Mouse (Mus musculus): Measurements from ENCODE around the gene Btbd35f6. TPM values are rescaled to one million over a fixed set of nuclear protein-coding genes. Genes with fewer than 3 reads are reported as not detected.
"Not testable (repeated sequence)": the region's sequence is repeated elsewhere in the genome, so short reads cannot be mapped to it uniquely, and the experiment has no call there.

Btbd35f6 gene
- not detected in 2 replicates for polyA plus RNA-seq (2015; fragmentation: Nextera tagmentation; extraction: Ambion mirVana)

- not testable (repeated sequence) for H3K9me3 ChIP-seq; H3K4me2 ChIP-seq (replicated peaks); H3K4me1 ChIP-seq; ATAC-seq (ENCODE audit: low FRiP score, low read depth); H3K27ac ChIP-seq; H3K9ac ChIP-seq; H3K36me3 ChIP-seq; H3K27me3 ChIP-seq; H3K4me3 ChIP-seq
- 67% methylated on average over 1 of the region's 4 CpGs for WGBS
These were observed at the start of gene Btbd35f6 for GRCm38 (mm10) chrX:33956440-33956839. TSS of gene Btbd35f6 (minus strand) at chrX:33956540.

GRCm38 (mm10) chrX:33986716-33987115, 30.4 kb upstream of the Btbd35f6 start, which contains the start of gene Gm21870:
TSS of gene Gm21870 (minus strand) at chrX:33986816.
- H3K4me3 ChIP-seq; H3K9me3 ChIP-seq; H3K9ac ChIP-seq; H3K4me1 ChIP-seq; H3K27me3 ChIP-seq; H3K36me3 ChIP-seq; H3K27ac ChIP-seq; ATAC-seq (ENCODE audit: low FRiP score, low read depth); H3K4me2 ChIP-seq (replicated peaks): not testable (repeated sequence)

GRCm38 (mm10) chrX:33930216-33930615, 26.1 kb downstream of the Btbd35f6 start:
- H3K9me3 ChIP-seq: peaks cover 22% of the 10 kb centered on the region
- not testable (repeated sequence) for H3K4me3 ChIP-seq; H3K4me2 ChIP-seq (replicated peaks); H3K4me1 ChIP-seq; H3K27me3 ChIP-seq; H3K9ac ChIP-seq; ATAC-seq (ENCODE audit: low FRiP score, low read depth); H3K36me3 ChIP-seq; H3K27ac ChIP-seq
- no CpG with 5 or more reads among the region's 1 CpGs for WGBS

- peaks cover 22% of the 10 kb centered on the region for H3K9me3 ChIP-seq
- H3K36me3 ChIP-seq; H3K27me3 ChIP-seq; H3K27ac ChIP-seq; H3K9ac ChIP-seq; H3K4me1 ChIP-seq; H3K4me3 ChIP-seq; H3K4me2 ChIP-seq (replicated peaks); ATAC-seq (ENCODE audit: low FRiP score, low read depth): not testable (repeated sequence)
- WGBS: 84% methylated on average over 4 of the region's 4 CpGs
These were observed 28.1 kb downstream of the Btbd35f6 start for GRCm38 (mm10) chrX:33928225-33928624.

- not testable (repeated sequence) for H3K27me3 ChIP-seq; H3K27ac ChIP-seq; H3K4me1 ChIP-seq; H3K4me3 ChIP-seq; H3K36me3 ChIP-seq; H3K9ac ChIP-seq; H3K4me2 ChIP-seq (replicated peaks); ATAC-seq (ENCODE audit: low FRiP score, low read depth)
- H3K9me3 ChIP-seq: peaks cover 31% of the 10 kb centered on the region
- no CpG with 5 or more reads among the region's 1 CpGs for WGBS
These were observed 30.0 kb downstream of the Btbd35f6 start for GRCm38 (mm10) chrX:33926344-33926743.

- peaks cover 28% of the 10 kb centered on the region; the same call in 1 of the 2 replicates for H3K9me3 ChIP-seq
- H3K4me2 ChIP-seq (replicated peaks); H3K27ac ChIP-seq; H3K9ac ChIP-seq; H3K4me1 ChIP-seq; H3K27me3 ChIP-seq; H3K4me3 ChIP-seq; H3K36me3 ChIP-seq; ATAC-seq (ENCODE audit: low FRiP score, low read depth): not testable (repeated sequence)
- 87% methylated on average over 2 of the region's 2 CpGs for WGBS
These were observed 30.9 kb downstream of the Btbd35f6 start for GRCm38 (mm10) chrX:33925420-33925819.

Other genes starting within 250 kb of the Btbd35f6 start
- gene Gm21870, start 30.3 kb upstream of the Btbd35f6 start, polyA plus RNA-seq (2015; fragmentation: Nextera tagmentation; extraction: Ambion mirVana): not detected in 2 replicates
- not detected in 2 replicates for gene Btbd35f9, start 205.0 kb upstream of the Btbd35f6 start, polyA plus RNA-seq (2015; fragmentation: Nextera tagmentation; extraction: Ambion mirVana)

Measured in limb, embryonic 13.5 days (tissue).